Mouse (Mus musculus) lung, adult 10 weeks (tissue): ENCODE data around the gene Ctbp2. TPM values are rescaled to one million over a fixed set of nuclear protein-coding genes. Genes with fewer than 3 reads are reported as not detected.

Source experiments
- polyA plus RNA-seq: library from polyadenylated mRNA; stranded (reverse); fragments of 350-450 nt; fragmentation: Illumina TruSeq; extraction: RNeasy Lipid Tissue Mini Kit (QIAGEN cat#74804); gene quantifications from one replicate; pipeline ENCODE4 v1.2.3, GENCODE M21; 2014; ENCODE audit warnings: low read depth, low replicate concordance; ENCODE audit not compliant: insufficient read depth

Gene Ctbp2
- 22.3 TPM for polyA plus RNA-seq

GRCm38 (mm10) chr7:133123999-133124700, at the start of gene Ctbp2:
Gene Ctbp2, minus strand, starts transcription at chr7:133124354.

GRCm38 (mm10) chr7:133123244-133123998, 733 bp downstream of the Ctbp2 start, which contains the start of gene Fgfr2:
Gene Fgfr2, minus strand, starts transcription at chr7:133123350.

Other genes starting within 250 kb of the Ctbp2 start
- gene Zranb1, start 193.2 kb downstream of the Ctbp2 start, polyA plus RNA-seq, result 13.8 TPM
- gene Fgfr2, start 1.0 kb downstream of the Ctbp2 start, polyA plus RNA-seq, result 69.3 TPM